Mouse (Mus musculus) heart, postnatal 0 days (tissue): ENCODE data around the gene Efcab14. TPM values are rescaled to one million over a fixed set of nuclear protein-coding genes. Genes with fewer than 3 reads are reported as not detected.

Experiments
- ATAC-seq: fragments of 200-750 bp; cut with Nextera tagmentation; 2 replicates; pipeline ENCODE4 v1.8.0; 2017; ENCODE audit warnings: low read depth, moderate number of reproducible peaks, moderate library complexity; ENCODE audit not compliant: insufficient read depth
- DNase-seq: peaks from one replicate; pipeline ENCODE4 v3.0.0-alpha.2; 2016; ENCODE audit warnings: low spot score
- H3K27ac ChIP-seq: fragments of 300-500 bp; sonication (generic); 2 replicates; pipeline ENCODE4 v1.5.1; 2014; ENCODE audit warnings: low read depth, mild to moderate bottlenecking
- H3K27me3 ChIP-seq: fragments of 300-500 bp; sonication (generic); 2 replicates; pipeline ENCODE4 v1.6.1; 2014; ENCODE audit warnings: low read length, mixed read lengths; ENCODE audit not compliant: control insufficient read depth, insufficient read depth
- H3K36me3 ChIP-seq: fragments of 300-500 bp; sonication (generic); replicated peaks from 2 replicates; pipeline ENCODE4 v1.6.1; 2014; ENCODE audit warnings: low read length, mixed read lengths; ENCODE audit not compliant: control insufficient read depth, insufficient read depth
- H3K4me1 ChIP-seq: fragments of 300-500 bp; sonication (generic); 2 replicates; pipeline ENCODE4 v1.6.1; 2014; ENCODE audit warnings: antibody characterized with exemption; ENCODE audit not compliant: control insufficient read depth, insufficient read depth
- H3K4me2 ChIP-seq: fragments of 300-500 bp; sonication (generic); 2 replicates; pipeline ENCODE4 v1.6.1; 2014; ENCODE audit warnings: low read depth, mild to moderate bottlenecking, low read length, moderate library complexity
- H3K4me3 ChIP-seq: fragments of 300-500 bp; sonication (generic); 2 replicates; pipeline ENCODE4 v1.5.1; 2014; ENCODE audit warnings: low read depth, low read length
- H3K9ac ChIP-seq: fragments of 300-500 bp; sonication (generic); replicated peaks from 2 replicates; pipeline ENCODE4 v1.6.1; 2014; ENCODE audit warnings: low read depth, low read length, mixed read lengths
- H3K9me3 ChIP-seq: fragments of 300-500 bp; sonication (generic); replicated peaks from 2 replicates; pipeline ENCODE4 v1.6.1; 2016; ENCODE audit warnings: low read length; ENCODE audit not compliant: control insufficient read depth
- CTCF ChIP-seq: IDR thresholded peaks from 2 replicates; pipeline ENCODE4 v1.5.1; 2016; ENCODE audit warnings: antibody characterized with exemption, control low read depth, low read depth
- EP300 ChIP-seq: IDR thresholded peaks from 2 replicates; pipeline ENCODE4 v1.6.1; 2016; ENCODE audit warnings: antibody characterized with exemption, low read depth
- WGBS: fragments of 180-500 bp; shearing (Covaris S2); extraction: QIAGEN DNeasy Blood & Tissue Kit; methylation state at CpG from one replicate; pipeline ENCODE4 v1.1.7; 2014; 5-methylcytosine and 5-hydroxymethylcytosine counted together
- polyA plus RNA-seq: library from polyadenylated mRNA; unstranded; fragments of >200 nt; fragmentation: Nextera tagmentation; extraction: Ambion mirVana; gene quantifications from 2 replicates; pipeline ENCODE4 v1.2.1, GENCODE M21; 2015
- total RNA-seq: library from RNA; depleted of rRNA; stranded (reverse); fragments of >200 nt; gene quantifications from 2 replicates; pipeline ENCODE4 v1.2.3, GENCODE M21; 2014; ENCODE audit warnings: low replicate concordance

The Efcab14 gene
- total and polyA plus RNA-seq, 2 experiments from 2014 or later: 16.3 to 20.8 TPM

DNA sequence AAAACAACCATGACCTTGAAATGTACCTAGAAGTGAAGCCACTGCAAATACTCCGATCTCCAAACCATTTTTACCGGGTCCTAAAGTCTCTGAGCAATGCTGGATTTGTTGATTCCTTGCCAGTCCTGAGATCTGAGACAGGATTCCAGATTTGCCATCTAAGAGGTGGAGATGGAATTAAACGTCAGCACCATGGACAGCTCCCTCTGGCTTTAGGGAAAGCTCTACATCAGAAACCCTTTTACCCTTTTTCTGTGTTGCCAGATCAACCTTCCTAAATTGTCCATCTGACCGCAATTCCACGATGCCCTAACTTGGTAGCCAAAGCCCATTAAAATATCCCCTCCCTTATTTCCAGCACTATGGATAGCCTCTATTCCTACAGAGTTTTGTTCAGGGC, 8.8 kb upstream of the Efcab14 start:
- no peak for ATAC-seq
- 5% methylated on average over 5 of the region's 5 CpGs for WGBS
- no peak overlapping the region for H3K9ac ChIP-seq
- TF ChIP-seq EP300: no peak
- no peak for TF ChIP-seq CTCF
- DNase-seq: no peak
- H3K4me2 ChIP-seq: no peak overlapping the region
- H3K4me3 ChIP-seq: no peak overlapping the region
- no peaks in the 10 kb centered on the region for H3K4me1 ChIP-seq
- H3K36me3 ChIP-seq: no peaks in the 10 kb centered on the region
- no peaks in the 10 kb centered on the region; the same call in 1 of the 2 replicates for H3K27me3 ChIP-seq
- no peak overlapping the region for H3K27ac ChIP-seq
- no peaks in the 10 kb centered on the region for H3K9me3 ChIP-seq

DNA sequence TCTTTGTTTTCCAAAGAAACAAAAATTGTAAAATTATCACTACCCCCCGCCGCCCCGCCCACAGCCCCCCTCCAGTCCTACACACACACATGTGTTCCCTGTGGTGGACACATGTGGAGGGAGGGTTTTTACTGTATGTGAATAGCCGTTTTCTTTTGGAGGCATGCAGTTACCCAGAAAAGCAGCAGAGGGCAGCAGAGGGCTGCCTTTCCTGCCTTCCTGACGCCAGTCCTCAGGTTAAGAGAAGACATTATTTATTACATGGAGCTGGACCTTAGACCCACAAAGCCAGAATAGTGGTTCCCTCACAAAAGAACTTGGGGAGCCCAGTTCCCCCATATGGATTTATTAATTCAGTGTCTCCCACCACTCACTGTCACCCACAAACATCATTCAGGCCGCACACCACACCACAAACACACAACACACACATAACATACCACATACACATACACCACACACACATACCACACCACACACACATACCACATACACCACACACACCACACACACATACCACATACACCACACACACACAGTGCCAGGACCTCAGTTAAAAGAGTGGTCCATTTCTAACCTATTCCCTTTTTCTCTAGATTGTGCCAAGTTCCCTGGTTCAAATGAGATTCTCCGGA, 5.8 kb upstream of the Efcab14 start:
- Histone ChIP-seq H3K4me3 (no peak overlapping the region), H3K9me3 (no peaks in the 10 kb centered on the region), H3K27ac (no peak overlapping the region), H3K36me3 (no peaks in the 10 kb centered on the region), H3K4me1 (no peaks in the 10 kb centered on the region), H3K27me3 (no peaks in the 10 kb centered on the region; the same call in 1 of the 2 replicates), H3K4me2 (no peak overlapping the region), H3K9ac (no peak overlapping the region)
- peak; percentile 51 for DNase-seq
- TF ChIP-seq CTCF: peak; percentile 89
- no peak for TF ChIP-seq EP300
- peak; percentile 71; the same call in 1 of the 2 replicates for ATAC-seq
- 22% methylated on average over 7 of the region's 7 CpGs for WGBS

GRCm38 (mm10) chr4:115732223-115732818, 5.2 kb upstream of the Efcab14 start:
- WGBS: 55% methylated on average over 3 of the region's 3 CpGs
- DNase-seq (no peak), ATAC-seq (no peak)
- H3K4me1 ChIP-seq: no peaks in the 10 kb centered on the region
- no peaks in the 10 kb centered on the region; the same call in 1 of the 2 replicates for H3K27me3 ChIP-seq
- H3K4me3 ChIP-seq: no peak overlapping the region
- H3K9me3 ChIP-seq: no peaks in the 10 kb centered on the region
- H3K4me2 ChIP-seq: no peak overlapping the region
- H3K27ac ChIP-seq: no peak overlapping the region
- no peak for TF ChIP-seq EP300
- no peak for TF ChIP-seq CTCF
- no peaks in the 10 kb centered on the region for H3K36me3 ChIP-seq
- no peak overlapping the region for H3K9ac ChIP-seq

GRCm38 (mm10) chr4:115733746-115734145, 3.8 kb upstream of the Efcab14 start:
- H3K9ac ChIP-seq: no peak overlapping the region
- no peak overlapping the region for H3K27ac ChIP-seq
- H3K4me3 ChIP-seq: no peak overlapping the region
- H3K27me3 ChIP-seq: no peaks in the 10 kb centered on the region; the same call in 1 of the 2 replicates
- ATAC-seq: no peak
- no peaks in the 10 kb centered on the region for H3K36me3 ChIP-seq
- TF ChIP-seq CTCF (no peak), EP300 (no peak)
- WGBS: 55% methylated on average over 5 of the region's 5 CpGs
- peaks cover 6% of the 10 kb centered on the region for H3K4me1 ChIP-seq
- H3K4me2 ChIP-seq: no peak overlapping the region
- no peaks in the 10 kb centered on the region for H3K9me3 ChIP-seq
- no peak for DNase-seq

- H3K36me3 ChIP-seq: peaks cover under 1% of the 10 kb centered on the region; the same call in 1 of the 2 replicates
- DNase-seq (no peak), ATAC-seq (no peak)
- 57% methylated on average over 4 of the region's 4 CpGs for WGBS
- no peak overlapping the region for H3K9ac ChIP-seq
- no peaks in the 10 kb centered on the region for H3K9me3 ChIP-seq
- TF ChIP-seq CTCF (no peak), EP300 (no peak)
- no peak overlapping the region for H3K4me3 ChIP-seq
- no peak overlapping the region for H3K27ac ChIP-seq
- H3K4me1 ChIP-seq: peaks cover 16% of the 10 kb centered on the region
- H3K27me3 ChIP-seq: no peaks in the 10 kb centered on the region; the same call in 1 of the 2 replicates
- H3K4me2 ChIP-seq: no peak overlapping the region
These were observed 2.7 kb upstream of the Efcab14 start for GRCm38 (mm10) chr4:115734867-115735266.
